8 mouse cellular contexts compared by ENCODE assay signal in genomic region chr7:24174618-24175336, GRCm38 (mm10). TPM values are rescaled to one million over a fixed set of nuclear protein-coding genes. Genes with fewer than 3 reads are reported as not detected.
DNase-seq lines count a peak whose midpoint lies in the region; ATAC-seq lines count a peak whose summit lies in the region.

Gene Zfp114 (plus strand): TSS chr7:24175060.

- peaks cover 3% of the 10 kb centered on the region; the same call in 1 of the 2 replicates for H3K4me1 ChIP-seq in intestine, embryonic 14.5 days (replicated peaks; ENCODE audit: control insufficient read depth, insufficient read depth, low read length)

- H3K27me3 ChIP-seq in intestine, embryonic 14.5 days (replicated peaks; ENCODE audit: control insufficient read depth, insufficient read depth, low read length), result no peaks in the 10 kb centered on the region

- H3K27ac ChIP-seq in intestine, embryonic 14.5 days (ENCODE audit: low read depth), result peak within 1 kb of the TSS; percentile 36; the same call in 1 of the 2 replicates

- DNase-seq in adrenal gland, postnatal 14 days, result peak; percentile 80
- DNase-seq in embryo, embryonic 10 days (ENCODE audit: low spot score), result peak; percentile 90
- peak; percentile 28 for DNase-seq in gastrocnemius, postnatal 25 days
- peak; percentile 92 for DNase-seq in intestine, embryonic 14.5 days (ENCODE audit: low spot score)
- peak; percentile 71 to 72 for DNase-seq in left cerebral cortex, adult 8-10 months (ENCODE audit: low spot score in 2 of 2)
- DNase-seq in lung, postnatal 4 days, result peak; percentile 72 to 74
- peak; percentile 67 for DNase-seq in retina, postnatal 7 days (ENCODE audit: low read depth, low spot score)
- DNase-seq in urinary bladder, postnatal 36 days (ENCODE audit: low spot score in 2 of 2), result peak; percentile 48 to 55

- WGBS in intestine, embryonic 14.5 days, result 11% methylated on average over 23 of the region's 23 CpGs

- H3K9ac ChIP-seq in intestine, embryonic 14.5 days (ENCODE audit: low read length), result peak within 1 kb of the TSS; percentile 59

- ATAC-seq in intestine, embryonic 14.5 days (replicated peaks; ENCODE audit: low FRiP score, low TSS enrichment, low read depth), result peak; percentile 91

- H3K36me3 ChIP-seq in intestine, embryonic 14.5 days (ENCODE audit: control insufficient read depth, insufficient read depth, low read length), result no peaks in the 10 kb centered on the region

- no peaks in the 10 kb centered on the region for H3K9me3 ChIP-seq in intestine, embryonic 14.5 days (ENCODE audit: control insufficient read depth, low read length)

- peak within 1 kb of the TSS; percentile 41 for H3K4me2 ChIP-seq in intestine, embryonic 14.5 days (ENCODE audit: low read length)

- peak within 1 kb of the TSS; percentile 54 for H3K4me3 ChIP-seq in intestine, embryonic 14.5 days (ENCODE audit: low read depth, low read length)

RNA-seq across cellular contexts. Expression of gene Zfp114, which starts in this region (rescaled TPM):
- 0.30 and 0.79 TPM in 2 replicates for total RNA-seq in adrenal gland, postnatal 14 days (2021)
- not detected for total RNA-seq in gastrocnemius, postnatal 25 days (2021)
- 5.0 and 6.3 TPM in 2 replicates for polyA plus RNA-seq in intestine, embryonic 14.5 days (2014; fragmentation: Nextera tagmentation; extraction: Ambion mirVana)
- 1 to 10 TPM; 2.7 to 4.8 (median 3.1) TPM for total RNA-seq in left cerebral cortex, adult 8-10 months (2022)

Comparison
In these comparisons a context has a peak if more than half of its experiments do, and no peak if none do; other contexts are left out.
1. Peak in every context shown above with its lines: DNase-seq, ATAC-seq, H3K4me3 ChIP-seq and H3K27ac ChIP-seq.
2. Peak in DNase-seq in adrenal gland, postnatal 14 days; RNA of the gene not detected or under 1 TPM.
3. Peak in DNase-seq in gastrocnemius, postnatal 25 days; RNA of the gene not detected or under 1 TPM.
4. DNase-seq: peak in every context shown above with its lines; median percentile 92 in intestine, embryonic 14.5 days; 90 in embryo, embryonic 10 days; 80 in adrenal gland, postnatal 14 days; 73 in lung, postnatal 4 days; 72 in left cerebral cortex, adult 8-10 months; 67 in retina, postnatal 7 days; 52 in urinary bladder, postnatal 36 days; 28 in gastrocnemius, postnatal 25 days.